Mouse (Mus musculus): ENCODE measurements around the gene Vsir. TPM values are rescaled to one million over a fixed set of nuclear protein-coding genes. Genes with fewer than 3 reads are reported as not detected.

Gene Vsir
- polyA plus RNA-seq, 1 experiment: 155 TPM

DNA sequence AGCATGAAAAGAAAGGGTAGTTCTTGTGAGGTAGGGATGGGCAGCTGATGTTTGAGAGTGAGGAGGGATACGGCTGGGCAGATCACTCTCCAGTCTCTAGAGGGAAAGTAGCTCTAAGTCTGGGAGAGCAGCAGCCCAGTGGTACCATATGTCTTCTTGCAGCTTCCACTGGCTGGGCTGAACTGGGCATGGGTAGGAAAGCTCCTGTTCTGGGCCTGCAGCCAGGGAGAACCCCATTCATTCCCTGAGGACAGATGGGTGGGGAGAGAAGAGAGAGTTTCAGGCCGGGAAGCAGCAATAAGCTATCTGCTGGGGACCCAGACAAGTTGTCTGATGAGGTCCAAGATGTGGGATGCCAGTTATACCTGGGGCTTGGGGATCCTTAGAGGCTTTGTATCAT lies 23.4 kb downstream of the Vsir start:
- H3K27ac ChIP-seq (ENCODE audit: insufficient read depth, low read length): peak overlapping the region; percentile 92
- TF ChIP-seq CTCF (IDR thresholded peaks at IDR 0.05; ENCODE audit: extremely low read depth, insufficient read depth, insufficient read length, insufficient replicate concordance): no peak
- TF ChIP-seq POLR2A (IDR thresholded peaks at IDR 0.05; ENCODE audit: low read depth, low read length): no peak
- WGBS: 75% methylated on average over 2 of the region's 2 CpGs
- H3K4me1 ChIP-seq (ENCODE audit: control insufficient read depth, insufficient read depth, insufficient read length): peaks cover 32% of the 10 kb centered on the region; the same call in 1 of the 2 replicates
- H3K27me3 ChIP-seq (ENCODE audit: control insufficient read depth, insufficient read depth, low read length): no peaks in the 10 kb centered on the region
- peaks cover 2% of the 10 kb centered on the region; the same call in 1 of the 2 replicates for H3K36me3 ChIP-seq (ENCODE audit: control insufficient read depth, insufficient read depth, low read length)
- H3K4me3 ChIP-seq (ENCODE audit: extremely low read depth, insufficient read depth, insufficient read length): no peak overlapping the region
- DNase-seq (ENCODE audit: low read depth in 1 of 2, low spot score in 2 of 2): no peak

DNA sequence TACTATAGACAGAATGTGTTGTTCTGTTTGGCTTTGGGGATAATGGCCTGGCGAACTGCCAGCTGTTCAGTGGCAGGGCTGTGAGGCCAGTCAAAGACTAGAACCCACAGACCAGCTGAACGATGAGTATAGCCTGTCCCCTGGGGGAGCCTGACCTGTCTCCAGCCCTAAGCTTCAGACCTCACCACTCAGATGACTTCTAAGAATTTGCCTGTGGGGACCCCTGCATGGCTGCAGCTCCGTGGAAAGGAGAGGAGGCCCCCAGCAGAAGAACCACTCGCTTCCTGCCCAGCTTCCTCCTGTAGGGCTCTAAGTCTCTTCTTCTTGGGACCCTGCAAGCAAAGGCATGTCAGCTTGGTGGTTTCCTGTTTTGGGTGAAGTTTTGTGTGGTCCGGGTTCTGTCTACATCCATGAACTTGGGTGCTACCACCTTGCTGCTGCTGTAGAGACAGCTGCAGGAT lies 24.0 kb downstream of the Vsir start:
- H3K4me1 ChIP-seq (ENCODE audit: control insufficient read depth, insufficient read depth, insufficient read length): peaks cover 32% of the 10 kb centered on the region; the same call in 1 of the 2 replicates
- WGBS: 5% methylated on average over 5 of the region's 5 CpGs
- H3K27me3 ChIP-seq (ENCODE audit: control insufficient read depth, insufficient read depth, low read length): no peaks in the 10 kb centered on the region
- peak overlapping the region; percentile 92 for H3K27ac ChIP-seq (ENCODE audit: insufficient read depth, low read length)
- peak in 1 of 2 experiments; percentile 69 for DNase-seq (ENCODE audit: low read depth in 1 of 2, low spot score in 2 of 2)
- H3K36me3 ChIP-seq (ENCODE audit: control insufficient read depth, insufficient read depth, low read length): peaks cover 2% of the 10 kb centered on the region; the same call in 1 of the 2 replicates
- no peak for TF ChIP-seq CTCF (IDR thresholded peaks at IDR 0.05; ENCODE audit: extremely low read depth, insufficient read depth, insufficient read length, insufficient replicate concordance)
- no peak overlapping the region for H3K4me3 ChIP-seq (ENCODE audit: extremely low read depth, insufficient read depth, insufficient read length)

DNA sequence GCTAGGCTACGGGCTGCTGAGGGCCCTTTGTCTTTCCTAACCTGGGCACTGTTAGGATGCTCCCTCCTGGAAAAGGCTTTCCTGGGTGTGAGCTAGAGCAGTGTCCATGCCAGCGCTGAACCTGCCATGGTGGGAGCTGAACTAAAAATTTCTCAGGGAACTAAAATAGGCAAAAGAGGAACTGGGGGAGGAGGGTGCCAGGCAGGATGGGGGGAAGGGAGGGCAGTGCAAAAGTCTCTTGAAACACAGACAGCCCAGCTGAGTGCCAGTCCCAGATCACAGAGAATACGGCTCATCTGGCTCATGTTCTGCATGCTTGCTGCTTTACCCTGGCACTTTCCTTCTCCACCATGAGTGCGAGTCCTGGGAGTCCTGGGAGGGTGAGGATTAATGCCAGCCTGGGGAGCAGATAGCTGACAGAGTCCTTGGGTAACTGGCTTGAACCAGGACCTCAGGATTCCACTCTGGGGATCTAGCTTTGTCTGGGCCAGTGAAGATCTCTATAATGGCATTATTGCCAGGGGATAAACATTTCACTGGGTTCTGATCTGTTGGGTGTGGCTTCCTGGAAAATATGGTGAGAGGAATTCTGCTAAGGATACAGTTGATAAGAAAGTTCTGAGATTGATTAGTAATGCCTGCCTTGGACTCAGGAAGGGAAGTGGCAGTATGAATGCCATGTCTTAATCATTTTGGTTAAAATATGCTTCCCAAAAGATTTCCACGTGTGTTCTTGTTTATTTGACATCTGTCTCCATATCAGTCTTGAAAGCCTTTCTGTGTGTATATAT lies 25.1 kb downstream of the Vsir start:
- Histone ChIP-seq H3K4me3 (ENCODE audit: extremely low read depth, insufficient read depth, insufficient read length) (0 out of 2 replicates have a peak overlapping the region, but pooled peaks have one; percentile 3), H3K27ac (ENCODE audit: insufficient read depth, low read length) (peak overlapping the region; percentile 92)

DNA sequence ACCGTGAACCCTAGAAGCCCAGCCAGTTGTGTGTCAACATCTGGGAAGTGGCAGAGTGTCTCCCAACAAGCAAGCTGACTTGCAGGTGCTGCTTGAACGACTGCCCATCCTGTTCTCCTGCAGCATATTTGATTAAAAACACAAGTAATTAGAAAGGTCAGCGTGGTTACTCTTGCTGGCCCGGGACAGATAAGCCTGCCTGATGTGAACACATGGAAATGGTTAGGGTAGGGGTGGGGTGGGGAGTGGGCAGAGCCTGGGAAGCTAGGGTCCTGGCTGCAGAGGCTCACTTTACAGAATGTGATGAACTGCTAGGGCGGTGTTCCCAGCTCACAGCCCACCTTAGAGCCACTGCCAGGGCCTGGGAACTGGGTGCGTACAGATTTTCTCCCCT lies 26.9 kb downstream of the Vsir start:
- WGBS: 64% methylated on average over 6 of the region's 6 CpGs
- Histone ChIP-seq H3K4me1 (ENCODE audit: control insufficient read depth, insufficient read depth, insufficient read length) (peaks cover 32% of the 10 kb centered on the region; the same call in 1 of the 2 replicates), H3K4me3 (ENCODE audit: extremely low read depth, insufficient read depth, insufficient read length) (no peak overlapping the region), H3K27ac (ENCODE audit: insufficient read depth, low read length) (peak overlapping the region; percentile 16), H3K27me3 (ENCODE audit: control insufficient read depth, insufficient read depth, low read length) (no peaks in the 10 kb centered on the region), H3K36me3 (ENCODE audit: control insufficient read depth, insufficient read depth, low read length) (peaks cover 2% of the 10 kb centered on the region; the same call in 1 of the 2 replicates)
- TF ChIP-seq POLR2A (IDR thresholded peaks at IDR 0.05; ENCODE audit: low read depth, low read length): no peak
- no peak for DNase-seq (ENCODE audit: low read depth in 1 of 2, low spot score in 2 of 2)

More for the DNA sequence above, 25.1 kb downstream of the Vsir start:
- Histone ChIP-seq H3K36me3 (ENCODE audit: control insufficient read depth, insufficient read depth, low read length) (peaks cover 2% of the 10 kb centered on the region; the same call in 1 of the 2 replicates), H3K27me3 (ENCODE audit: control insufficient read depth, insufficient read depth, low read length) (no peaks in the 10 kb centered on the region), H3K4me1 (ENCODE audit: control insufficient read depth, insufficient read depth, insufficient read length) (peaks cover 32% of the 10 kb centered on the region; the same call in 1 of the 2 replicates)
- WGBS: 11% methylated on average over 5 of the region's 5 CpGs
- TF ChIP-seq POLR2A (IDR thresholded peaks at IDR 0.05; ENCODE audit: low read depth, low read length) (no peak), CTCF (IDR thresholded peaks at IDR 0.05; ENCODE audit: extremely low read depth, insufficient read depth, insufficient read length, insufficient replicate concordance) (no peak)
- DNase-seq (ENCODE audit: low read depth in 1 of 2, low spot score in 2 of 2): peak in 1 of 2 experiments; percentile 63

DNA sequence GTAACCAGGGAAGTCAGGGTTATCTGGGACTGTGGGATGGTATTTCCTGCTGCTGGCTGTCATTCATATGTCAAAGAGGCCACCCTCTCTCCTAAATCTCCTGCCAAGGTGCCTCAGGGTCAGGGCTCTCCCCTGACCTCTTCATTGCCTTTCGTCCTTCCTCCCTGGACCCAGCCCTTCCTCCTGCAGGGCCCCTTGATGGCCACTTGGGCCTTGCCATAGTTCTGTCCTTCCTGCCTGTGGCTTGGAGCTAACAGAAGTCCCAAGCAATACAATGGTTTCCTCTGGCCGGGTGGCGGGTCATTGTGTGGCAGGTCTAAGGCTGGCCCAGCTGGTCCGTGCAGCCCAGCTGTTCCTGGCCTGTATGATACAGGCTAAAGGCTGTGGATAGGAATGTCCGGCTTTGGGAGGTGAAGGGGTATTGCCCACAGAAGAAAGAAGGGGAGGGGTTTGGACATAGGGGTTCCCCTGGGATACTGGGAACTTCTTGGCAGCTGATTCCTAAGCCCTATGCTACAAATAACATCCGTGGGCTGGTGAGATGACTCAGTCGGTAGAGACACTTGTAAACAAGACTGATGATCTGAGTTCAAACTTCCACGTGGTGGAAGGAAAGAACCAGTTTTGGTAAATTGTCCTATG lies 27.4 kb downstream of the Vsir start:
- Histone ChIP-seq H3K4me1 (ENCODE audit: control insufficient read depth, insufficient read depth, insufficient read length) (peaks cover 32% of the 10 kb centered on the region; the same call in 1 of the 2 replicates), H3K27me3 (ENCODE audit: control insufficient read depth, insufficient read depth, low read length) (no peaks in the 10 kb centered on the region), H3K27ac (ENCODE audit: insufficient read depth, low read length) (peak overlapping the region; percentile 37), H3K36me3 (ENCODE audit: control insufficient read depth, insufficient read depth, low read length) (peaks cover 2% of the 10 kb centered on the region; the same call in 1 of the 2 replicates), H3K4me3 (ENCODE audit: extremely low read depth, insufficient read depth, insufficient read length) (no peak overlapping the region)
- DNase-seq (ENCODE audit: low read depth in 1 of 2, low spot score in 2 of 2): no peak
- WGBS: 70% methylated on average over 8 of the region's 8 CpGs
- TF ChIP-seq CTCF (IDR thresholded peaks at IDR 0.05; ENCODE audit: extremely low read depth, insufficient read depth, insufficient read length, insufficient replicate concordance): no peak
- no peak for TF ChIP-seq POLR2A (IDR thresholded peaks at IDR 0.05; ENCODE audit: low read depth, low read length)

DNA sequence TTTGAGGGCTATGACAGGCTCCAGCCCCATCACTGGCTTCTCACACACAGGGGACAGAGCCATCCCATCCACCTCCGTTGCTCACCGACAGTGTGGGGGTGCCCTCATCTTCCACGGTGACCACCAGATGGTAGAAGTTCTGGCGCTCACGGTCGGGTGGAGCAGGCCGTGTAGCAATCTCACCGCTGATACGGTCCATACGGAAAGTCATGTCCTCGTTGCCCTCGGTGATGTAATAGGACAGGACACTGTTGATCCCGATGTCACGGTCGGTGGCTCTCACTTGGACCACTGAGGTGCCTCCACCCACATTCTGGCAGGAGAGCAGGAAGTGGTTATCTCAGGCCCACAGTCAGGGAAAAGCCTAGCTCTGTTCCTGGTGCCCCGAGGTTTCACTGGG lies 30.1 kb downstream of the Vsir start:
- 80% methylated on average over 16 of the region's 16 CpGs for WGBS
- no peak for DNase-seq (ENCODE audit: low read depth in 1 of 2, low spot score in 2 of 2)
- peaks cover 23% of the 10 kb centered on the region; the same call in 1 of the 2 replicates for H3K4me1 ChIP-seq (ENCODE audit: control insufficient read depth, insufficient read depth, insufficient read length)
- H3K36me3 ChIP-seq (ENCODE audit: control insufficient read depth, insufficient read depth, low read length): no peaks in the 10 kb centered on the region
- no peak overlapping the region for H3K4me3 ChIP-seq (ENCODE audit: extremely low read depth, insufficient read depth, insufficient read length)
- H3K27me3 ChIP-seq (ENCODE audit: control insufficient read depth, insufficient read depth, low read length): no peaks in the 10 kb centered on the region
- H3K27ac ChIP-seq (ENCODE audit: insufficient read depth, low read length): no peak overlapping the region
- TF ChIP-seq CTCF (IDR thresholded peaks at IDR 0.05; ENCODE audit: extremely low read depth, insufficient read depth, insufficient read length, insufficient replicate concordance): no peak
- TF ChIP-seq POLR2A (IDR thresholded peaks at IDR 0.05; ENCODE audit: low read depth, low read length): no peak

All from spleen, adult 2 months (tissue).